25 mouse cellular contexts compared by ENCODE assay signal in the genomic region with DNA sequence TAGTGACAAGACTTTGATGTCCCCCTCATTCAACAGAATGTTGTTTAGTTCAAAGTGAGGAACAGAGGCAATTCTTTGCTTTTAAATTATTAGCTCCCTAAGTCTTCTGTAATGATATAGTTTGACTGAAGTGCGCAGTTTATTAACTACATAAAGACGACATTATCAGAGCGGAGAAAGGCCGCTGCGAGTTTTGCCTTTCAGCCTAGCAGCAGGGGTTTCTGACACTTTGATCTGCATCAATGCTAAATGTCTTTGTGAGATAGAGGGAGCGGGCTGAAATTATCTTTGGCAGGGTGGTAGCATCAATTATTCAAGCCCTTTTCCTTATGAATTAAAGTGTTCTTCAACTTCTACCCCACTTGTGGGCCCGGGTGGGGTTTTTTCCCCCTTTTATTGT.
DNase-seq lines count a peak whose midpoint lies in the region; ATAC-seq and TF ChIP-seq lines count a peak whose summit lies in the region.
"Had no signal": no experiment of that assay in that cellular context is flagged by ENCODE, and none has a peak within 500 bp of the region (broad histone marks: within the 10 kb centered on the region; RNA-seq: fewer than 3 reads in every experiment).

No protein-coding gene starts in this region.

- peaks cover 19% of the 10 kb centered on the region for H3K27me3 ChIP-seq in hindbrain, embryonic 10.5 days (ENCODE audit: insufficient read depth, poor library complexity, severe bottlenecking)
- no peaks in the 10 kb centered on the region for H3K27me3 ChIP-seq in hindbrain, embryonic 11.5 days (ENCODE audit: control insufficient read depth, insufficient read depth, low read length)
- 0 out of 2 replicates have a peak, but pooled peaks cover 5% of the 10 kb centered on the region for H3K27me3 ChIP-seq in forebrain, embryonic 13.5 days
- no peaks in the 10 kb centered on the region for H3K27me3 ChIP-seq in midbrain, embryonic 15.5 days (replicated peaks)
- H3K27me3 ChIP-seq: heart, embryonic 13.5 days; hindbrain, embryonic 15.5 days; intestine, embryonic 15.5 days; liver, embryonic 15.5 days; lung, embryonic 15.5 days had no signal

- intact Hi-C loops in left cerebral cortex, postnatal 4 days (cut with DNase I): no loop called here

- H3K4me2 ChIP-seq in hindbrain, embryonic 11.5 days (replicated peaks; ENCODE audit: low read depth, low read length): no peak overlapping the region
- peak overlapping the region; percentile 22; the same call in 1 of the 2 replicates for H3K4me2 ChIP-seq in forebrain, embryonic 13.5 days
- no peak overlapping the region; the same call in 1 of the 2 replicates for H3K4me2 ChIP-seq in midbrain, embryonic 15.5 days
- H3K4me2 ChIP-seq: heart, embryonic 13.5 days; hindbrain, embryonic 15.5 days; intestine, embryonic 15.5 days; liver, embryonic 15.5 days; lung, embryonic 15.5 days had no signal

- WGBS in hindbrain, embryonic 10.5 days: 27% methylated on average over 7 of the region's 7 CpGs
- WGBS in hindbrain, embryonic 11.5 days: 25% methylated on average over 7 of the region's 7 CpGs
- 6% methylated on average over 7 of the region's 7 CpGs for WGBS in forebrain, embryonic 13.5 days
- WGBS in midbrain, embryonic 15.5 days: 15% methylated on average over 7 of the region's 7 CpGs

- peaks cover 53% of the 10 kb centered on the region for H3K4me1 ChIP-seq in hindbrain, embryonic 10.5 days (replicated peaks)
- H3K4me1 ChIP-seq in hindbrain, embryonic 11.5 days (replicated peaks; ENCODE audit: control insufficient read depth, insufficient read depth, low read length): no peaks in the 10 kb centered on the region; the same call in 1 of the 2 replicates
- peaks cover 18% of the 10 kb centered on the region for H3K4me1 ChIP-seq in forebrain, embryonic 13.5 days
- H3K4me1 ChIP-seq in midbrain, embryonic 15.5 days: peaks cover 14% of the 10 kb centered on the region
- H3K4me1 ChIP-seq: intestine, embryonic 15.5 days; limb, embryonic 10.5 days; liver, embryonic 15.5 days; megakaryocyte, embryonic 14.5 days had no signal

- 0 out of 2 replicates have a peak overlapping the region, but pooled peaks have one; percentile 16 for H3K4me3 ChIP-seq in hindbrain, embryonic 10.5 days
- H3K4me3 ChIP-seq in hindbrain, embryonic 11.5 days (ENCODE audit: low read depth, low read length): no peak overlapping the region
- no peak overlapping the region for H3K4me3 ChIP-seq in forebrain, embryonic 13.5 days
- H3K4me3 ChIP-seq in midbrain, embryonic 15.5 days: no peak overlapping the region
- H3K4me3 ChIP-seq: embryonic facial prominence, embryonic 10.5 days; heart, embryonic 13.5 days; hindbrain, embryonic 15.5 days; intestine, embryonic 15.5 days; limb, embryonic 10.5 days; liver, embryonic 15.5 days; lung, embryonic 15.5 days; megakaryocyte, embryonic 14.5 days had no signal

- TF ChIP-seq CTCF in brain, embryonic 14.5 days (IDR thresholded peaks at IDR 0.05; ENCODE audit: borderline replicate concordance, extremely low read depth, insufficient read depth, insufficient read length): no peak

- peak overlapping the region; percentile 84 for H3K27ac ChIP-seq in hindbrain, embryonic 10.5 days
- no peak overlapping the region for H3K27ac ChIP-seq in hindbrain, embryonic 11.5 days (ENCODE audit: low read depth, low read length)
- H3K27ac ChIP-seq in forebrain, embryonic 13.5 days: no peak overlapping the region
- H3K27ac ChIP-seq in midbrain, embryonic 15.5 days: peak overlapping the region; percentile 49
- H3K27ac ChIP-seq: embryonic facial prominence, embryonic 10.5 days; heart, embryonic 13.5 days; hindbrain, embryonic 15.5 days; intestine, embryonic 15.5 days; limb, embryonic 10.5 days; liver, embryonic 15.5 days; lung, embryonic 15.5 days had no signal

- H3K9me3 ChIP-seq in hindbrain, embryonic 10.5 days: no peaks in the 10 kb centered on the region
- no peaks in the 10 kb centered on the region for H3K9me3 ChIP-seq in hindbrain, embryonic 11.5 days (ENCODE audit: control insufficient read depth, low read length)
- no peaks in the 10 kb centered on the region for H3K9me3 ChIP-seq in forebrain, embryonic 13.5 days (replicated peaks)
- H3K9me3 ChIP-seq in midbrain, embryonic 15.5 days: no peaks in the 10 kb centered on the region
- H3K9me3 ChIP-seq: embryonic facial prominence, embryonic 10.5 days; heart, embryonic 13.5 days; hindbrain, embryonic 15.5 days; intestine, embryonic 15.5 days; limb, embryonic 10.5 days; liver, embryonic 15.5 days; lung, embryonic 15.5 days had no signal

- no peak overlapping the region for H3K9ac ChIP-seq in hindbrain, embryonic 11.5 days (ENCODE audit: low read depth, low read length)
- no peak overlapping the region for H3K9ac ChIP-seq in forebrain, embryonic 13.5 days
- H3K9ac ChIP-seq in midbrain, embryonic 15.5 days: no peak overlapping the region
- H3K9ac ChIP-seq: heart, embryonic 13.5 days; hindbrain, embryonic 15.5 days; intestine, embryonic 15.5 days; liver, embryonic 15.5 days; lung, embryonic 15.5 days had no signal

- TF ChIP-seq POLR2A in brain, embryonic 14.5 days (IDR thresholded peaks at IDR 0.05; ENCODE audit: borderline replicate concordance, extremely low read depth, insufficient read depth, insufficient read length, poor library complexity, severe bottlenecking): no peak

- no peaks in the 10 kb centered on the region for H3K36me3 ChIP-seq in hindbrain, embryonic 10.5 days
- H3K36me3 ChIP-seq in hindbrain, embryonic 11.5 days (ENCODE audit: control insufficient read depth, insufficient read depth, low read length): no peaks in the 10 kb centered on the region
- H3K36me3 ChIP-seq in forebrain, embryonic 13.5 days (ENCODE audit: poor library complexity, severe bottlenecking): no peaks in the 10 kb centered on the region
- no peaks in the 10 kb centered on the region for H3K36me3 ChIP-seq in midbrain, embryonic 15.5 days (replicated peaks)
- H3K36me3 ChIP-seq: embryonic facial prominence, embryonic 10.5 days; heart, embryonic 13.5 days; hindbrain, embryonic 15.5 days; intestine, embryonic 15.5 days; limb, embryonic 10.5 days; liver, embryonic 15.5 days; lung, embryonic 15.5 days had no signal

- ATAC-seq in hindbrain, embryonic 11.5 days (ENCODE audit: low FRiP score): no peak
- ATAC-seq in forebrain, embryonic 13.5 days: peak; percentile 43; the same call in 1 of the 2 replicates
- 0 out of 2 replicates have a peak, but pooled peaks have one; percentile 34 for ATAC-seq in midbrain, embryonic 15.5 days (replicated peaks)
- ATAC-seq in inflammation-experienced regulatory T-cells, adult 6 months: no peak
- ATAC-seq: intestine, embryonic 15.5 days had no signal

- DNase-seq in hindbrain, embryonic 10.5 days (ENCODE audit: low spot score): no peak
- no peak for DNase-seq in hindbrain, embryonic 11.5 days (ENCODE audit: low spot score)
- peak; percentile 77 for DNase-seq in brain, embryonic 14.5 days (ENCODE audit: low read depth)
- DNase-seq in left cerebral cortex, postnatal 4 days: no peak
- DNase-seq: cerebellum, adult 11-12 months; gastrocnemius, postnatal 14 days; heart, adult 18-20 months; heart, postnatal 14 days; kidney, adult 8-10 months; kidney, postnatal 10 days; liver; right cerebral cortex, postnatal 14 days; spleen, adult 18-20 months; thymus, postnatal 14 days had no signal

Comparison
In these comparisons a context has a peak if more than half of its experiments do, and no peak if none do; other contexts are left out.
1. H3K27ac ChIP-seq: peak in hindbrain, embryonic 10.5 days (single experiment) and midbrain, embryonic 15.5 days (single experiment); none in hindbrain, embryonic 11.5 days (single experiment) and forebrain, embryonic 13.5 days (single experiment).
2. ATAC-seq: peak in forebrain, embryonic 13.5 days (single experiment) and midbrain, embryonic 15.5 days (single experiment); none in hindbrain, embryonic 11.5 days (single experiment) and inflammation-experienced regulatory T-cells, adult 6 months (single experiment).